Mouse (Mus musculus): ENCODE data around the gene Mif4gd. TPM values are rescaled to one million over a fixed set of nuclear protein-coding genes. Genes with fewer than 3 reads are reported as not detected.
A peak's percentile ranks its signal among the peaks of the same experiment; 100 is the strongest.

The Mif4gd gene
- total and polyA plus RNA-seq, 3 experiments, result 42.0 to 62.9 TPM; not detected in 1

GRCm38 (mm10) chr11:115614346-115615107, 1.8 kb upstream of the Mif4gd start:
- DNase-seq (ENCODE audit: low read depth, low spot score), result no peak
- no peak overlapping the region for H3K27ac ChIP-seq (ENCODE audit: control insufficient read depth, low read depth, low read length)
- H3K79me2 ChIP-seq (ENCODE audit: control insufficient read depth, insufficient read depth, low read length, poor library complexity), result peaks cover 5% of the 10 kb centered on the region; the same call in 1 of the 2 replicates
- no peak overlapping the region for H3K9ac ChIP-seq (ENCODE audit: control insufficient read depth, low read depth, low read length, poor library complexity, severe bottlenecking)
- H3K36me3 ChIP-seq (ENCODE audit: control insufficient read depth in 1 of 2, insufficient read depth in 2 of 2, low read length in 2 of 2), result peaks cover 0 to 11% of the 10 kb centered on the region in 2 experiments; a peak in 3 of 4 replicates
- no peak overlapping the region for H3K4me3 ChIP-seq (ENCODE audit: control insufficient read depth in 1 of 2, insufficient read depth in 1 of 2, low read depth in 2 of 2, low read length in 2 of 2)
- H3K27me3 ChIP-seq (ENCODE audit: control insufficient read depth in 1 of 2, insufficient read depth in 2 of 2, low read length in 2 of 2), result no peaks in the 10 kb centered on the region
- H3K9me3 ChIP-seq (replicated peaks; ENCODE audit: insufficient read depth, low read length), result no peaks in the 10 kb centered on the region
- peaks cover 3 to 13% of the 10 kb centered on the region in 2 experiments; a peak in 3 of 4 replicates for H3K4me1 ChIP-seq (ENCODE audit: control insufficient read depth in 1 of 2, insufficient read depth in 2 of 2, low read length in 2 of 2)
- TF ChIP-seq ELF1 (IDR thresholded peaks at IDR 0.05; ENCODE audit: low read depth, low read length) (no peak), CHD2 (IDR thresholded peaks at IDR 0.05; ENCODE audit: low read length) (no peak), MAX (IDR thresholded peaks at IDR 0.05; ENCODE audit: low read length) (no peak), ZMIZ1 (IDR thresholded peaks at IDR 0.05; ENCODE audit: low read depth, low read length) (no peak)

- H3K9ac ChIP-seq (ENCODE audit: control insufficient read depth, low read depth, low read length, poor library complexity, severe bottlenecking), result peak overlapping the region; percentile 95
- H3K4me1 ChIP-seq (ENCODE audit: control insufficient read depth in 1 of 2, insufficient read depth in 2 of 2, low read length in 2 of 2), result peaks cover 3 to 13% of the 10 kb centered on the region in 2 experiments; a peak in 3 of 4 replicates
- peak; percentile 91 for DNase-seq (ENCODE audit: low read depth, low spot score)
- H3K27ac ChIP-seq (ENCODE audit: control insufficient read depth, low read depth, low read length), result peak overlapping the region; percentile 90
- peaks cover 0 to 11% of the 10 kb centered on the region in 2 experiments; a peak in 2 of 4 replicates for H3K36me3 ChIP-seq (ENCODE audit: control insufficient read depth in 1 of 2, insufficient read depth in 2 of 2, low read length in 2 of 2)
- peak overlapping the region; percentile 77 to 93 for H3K4me3 ChIP-seq (ENCODE audit: control insufficient read depth in 1 of 2, insufficient read depth in 1 of 2, low read depth in 2 of 2, low read length in 2 of 2)
- H3K27me3 ChIP-seq (ENCODE audit: control insufficient read depth in 1 of 2, insufficient read depth in 2 of 2, low read length in 2 of 2), result no peaks in the 10 kb centered on the region
- H3K9me3 ChIP-seq (replicated peaks; ENCODE audit: insufficient read depth, low read length), result no peaks in the 10 kb centered on the region
- peaks cover 5% of the 10 kb centered on the region; the same call in 1 of the 2 replicates for H3K79me2 ChIP-seq (ENCODE audit: control insufficient read depth, insufficient read depth, low read length, poor library complexity)
- TF ChIP-seq USF1 (IDR thresholded peaks at IDR 0.05; ENCODE audit: low read depth, low read length) (no peak), HCFC1 (IDR thresholded peaks at IDR 0.05; ENCODE audit: low read depth, low read length) (no peak), MAX (IDR thresholded peaks at IDR 0.05; ENCODE audit: low read length) (no peak), ETS1 (IDR thresholded peaks at IDR 0.05; ENCODE audit: low read depth, low read length) (peak; percentile 56; the same call in 1 of the 2 replicates), MEF2A (IDR thresholded peaks at IDR 0.05; ENCODE audit: extremely low read depth, insufficient replicate concordance, low read depth, low read length, poor library complexity, severe bottlenecking) (no peak), USF2 (IDR thresholded peaks at IDR 0.05; ENCODE audit: borderline replicate concordance in 1 of 2, insufficient read depth in 1 of 2, low read depth in 1 of 2, low read length in 2 of 2) (no peak), ZNF384 (IDR thresholded peaks at IDR 0.05; ENCODE audit: low read depth, low read length) (peak; percentile 97), CHD2 (IDR thresholded peaks at IDR 0.05; ENCODE audit: low read length) (no peak; the same call in 1 of the 2 replicates), TAL1 (IDR thresholded peaks at IDR 0.05; ENCODE audit: low read length) (no peak), CHD1 (IDR thresholded peaks at IDR 0.05; ENCODE audit: low read depth, low read length) (peak; percentile 15; the same call in 1 of the 2 replicates), RCOR1 (IDR thresholded peaks at IDR 0.05; ENCODE audit: low read depth, low read length) (0 out of 2 replicates have a peak, but pooled peaks have one; percentile 52), MYB (IDR thresholded peaks at IDR 0.05; ENCODE audit: low read depth, low read length) (no peak), NELFE (IDR thresholded peaks at IDR 0.05; ENCODE audit: low read depth, low read length) (no peak), KAT2A (conservative IDR thresholded peaks at IDR 0.05; ENCODE audit: low read depth, low read length) (no peak), ZC3H11A (IDR thresholded peaks at IDR 0.05; ENCODE audit: low read depth, low read length) (no peak), TBP (IDR thresholded peaks at IDR 0.05; ENCODE audit: low read depth, low read length) (peak; percentile 64; the same call in 1 of the 2 replicates), MYC (IDR thresholded peaks at IDR 0.05; ENCODE audit: low read depth, low read length) (peak; percentile 62), GABPA (IDR thresholded peaks at IDR 0.05; ENCODE audit: low read depth, low read length) (no peak), ZKSCAN1 (IDR thresholded peaks at IDR 0.05; ENCODE audit: low read depth, low read length) (0 out of 2 replicates have a peak, but pooled peaks have one; percentile 47), MAFK (IDR thresholded peaks at IDR 0.05; ENCODE audit: borderline replicate concordance, low read depth, low read length) (no peak), CTCF (IDR thresholded peaks at IDR 0.05 in 2 of 3, conservative IDR thresholded peaks at IDR 0.05 in 1 of 3; ENCODE audit: control insufficient read depth in 1 of 3, insufficient read depth in 1 of 3, low read depth in 2 of 3, low read length in 3 of 3, poor library complexity in 1 of 3, severe bottlenecking in 1 of 3) (no peak), MXI1 (IDR thresholded peaks at IDR 0.05; ENCODE audit: low read depth, low read length) (no peak), ELF1 (IDR thresholded peaks at IDR 0.05; ENCODE audit: low read depth, low read length) (no peak), RAD21 (IDR thresholded peaks at IDR 0.05; ENCODE audit: low read depth, low read length) (no peak), SIN3A (IDR thresholded peaks at IDR 0.05; ENCODE audit: low read length) (peak; percentile 75), EP300 (IDR thresholded peaks at IDR 0.05; ENCODE audit: low read depth in 1 of 2, low read length in 2 of 2) (no peak)
Observed at GRCm38 (mm10) chr11:115613138-115613945, 573 bp upstream of the Mif4gd start.

All from MEL (cell line).